Mouse (Mus musculus) small intestine, adult 2 months (tissue): ENCODE data around the gene St6galnac3.

Experiments used
- CTCF ChIP-seq: fragments of 200-500 bp; IDR thresholded peaks from 2 replicates; pipeline ENCODE4 v1.5.1; 2012; ENCODE audit warnings: low read depth, mild to moderate bottlenecking, control low read depth, inconsistent platforms, low read length, moderate library complexity, mixed read lengths; ENCODE audit not compliant: insufficient replicate concordance, insufficient read length; ENCODE audit errors: extremely low read depth
- POLR2A ChIP-seq: fragments of 200-500 bp; IDR thresholded peaks from 2 replicates; pipeline ENCODE4 v1.6.1; 2012; ENCODE audit warnings: low read depth, mild to moderate bottlenecking, control low read depth, inconsistent platforms, low read length, moderate library complexity

GRCm38 (mm10) chr3:153359966-153360365 lies 365.0 kb downstream of the St6galnac3 start:
- TF ChIP-seq CTCF (no peak), POLR2A (no peak)
